Mouse (Mus musculus) adipocyte (in vitro differentiated cells): ENCODE data around the gene Lrrc75a.

Source experiments
- DNase-seq: peaks from one replicate; pipeline ENCODE4 v3.0.0-alpha.2; 2016; ENCODE audit warnings: low spot score

Lrrc75a gene

GRCm38 (mm10) chr11:62645337-62645675 lies 3.0 kb downstream of the Lrrc75a start:
- no peak for DNase-seq

GRCm38 (mm10) chr11:62644602-62645336 lies 3.6 kb downstream of the Lrrc75a start:
- DNase-seq, result no peak

GRCm38 (mm10) chr11:62643681-62644363 lies 4.5 kb downstream of the Lrrc75a start:
- DNase-seq, result no peak

- DNase-seq, result no peak
Observed at GRCm38 (mm10) chr11:62643011-62643631, 5.2 kb downstream of the Lrrc75a start.

- no peak for DNase-seq
Observed at GRCm38 (mm10) chr11:62642023-62642844, 6.1 kb downstream of the Lrrc75a start.

GRCm38 (mm10) chr11:62640378-62640777 lies 7.9 kb downstream of the Lrrc75a start:
- no peak for DNase-seq

GRCm38 (mm10) chr11:62638402-62638801 lies 9.9 kb downstream of the Lrrc75a start:
- no peak for DNase-seq

- no peak for DNase-seq
Observed at GRCm38 (mm10) chr11:62637806-62638205, 10.5 kb downstream of the Lrrc75a start.

- no peak for DNase-seq
Observed at GRCm38 (mm10) chr11:62637401-62637800, 10.9 kb downstream of the Lrrc75a start.

GRCm38 (mm10) chr11:62636840-62637221 lies 11.5 kb downstream of the Lrrc75a start:
- DNase-seq, result no peak

- no peak for DNase-seq
Observed at GRCm38 (mm10) chr11:62636105-62636839, 12.1 kb downstream of the Lrrc75a start.

- DNase-seq, result no peak
Observed at GRCm38 (mm10) chr11:62635406-62635805, 12.9 kb downstream of the Lrrc75a start.

GRCm38 (mm10) chr11:62631138-62631537 lies 17.2 kb downstream of the Lrrc75a start:
- no peak for DNase-seq

GRCm38 (mm10) chr11:62630225-62630821 lies 18.0 kb downstream of the Lrrc75a start:
- no peak for DNase-seq

- no peak for DNase-seq
Observed at GRCm38 (mm10) chr11:62629352-62630224, 18.7 kb downstream of the Lrrc75a start.

GRCm38 (mm10) chr11:62624341-62625291 lies 23.7 kb downstream of the Lrrc75a start:
- DNase-seq, result peak; percentile 49

GRCm38 (mm10) chr11:62622850-62623249 lies 25.5 kb downstream of the Lrrc75a start:
- DNase-seq, result no peak

GRCm38 (mm10) chr11:62621586-62622283 lies 26.6 kb downstream of the Lrrc75a start:
- DNase-seq, result no peak
